Mouse (Mus musculus): ENCODE measurements around the gene Prss35. TPM values are rescaled to one million over a fixed set of nuclear protein-coding genes. Genes with fewer than 3 reads are reported as not detected.
A peak's percentile ranks its signal among the peaks of the same experiment; 100 is the strongest.

Gene Prss35
- polyA plus RNA-seq, 1 experiment from 2014 or later: 46.1 TPM

GRCm38 (mm10) chr9:86744041-86744440 is 592 bp downstream of the Prss35 start:
- Histone ChIP-seq H3K9ac (peak overlapping the region; percentile 54), H3K9me3 (ENCODE audit: low read depth, low read length) (no peaks in the 10 kb centered on the region), H3K4me1 (ENCODE audit: insufficient read depth) (peaks cover 6% of the 10 kb centered on the region), H3K36me3 (ENCODE audit: insufficient read depth) (no peaks in the 10 kb centered on the region), H3K4me2 (peak overlapping the region; percentile 68), H3K27me3 (ENCODE audit: insufficient read depth, low read length) (peaks cover 3% of the 10 kb centered on the region; the same call in 1 of the 2 replicates), H3K27ac (ENCODE audit: low read depth) (no peak overlapping the region), H3K4me3 (ENCODE audit: low read depth, low read length) (peak overlapping the region; percentile 44)
- 20% methylated on average over 5 of the region's 5 CpGs for WGBS
- DNase-seq (no peak), ATAC-seq (ENCODE audit: insufficient read depth) (no peak)
- no peak for TF ChIP-seq CTCF (IDR thresholded peaks at IDR 0.05; ENCODE audit: low read depth)

DNA sequence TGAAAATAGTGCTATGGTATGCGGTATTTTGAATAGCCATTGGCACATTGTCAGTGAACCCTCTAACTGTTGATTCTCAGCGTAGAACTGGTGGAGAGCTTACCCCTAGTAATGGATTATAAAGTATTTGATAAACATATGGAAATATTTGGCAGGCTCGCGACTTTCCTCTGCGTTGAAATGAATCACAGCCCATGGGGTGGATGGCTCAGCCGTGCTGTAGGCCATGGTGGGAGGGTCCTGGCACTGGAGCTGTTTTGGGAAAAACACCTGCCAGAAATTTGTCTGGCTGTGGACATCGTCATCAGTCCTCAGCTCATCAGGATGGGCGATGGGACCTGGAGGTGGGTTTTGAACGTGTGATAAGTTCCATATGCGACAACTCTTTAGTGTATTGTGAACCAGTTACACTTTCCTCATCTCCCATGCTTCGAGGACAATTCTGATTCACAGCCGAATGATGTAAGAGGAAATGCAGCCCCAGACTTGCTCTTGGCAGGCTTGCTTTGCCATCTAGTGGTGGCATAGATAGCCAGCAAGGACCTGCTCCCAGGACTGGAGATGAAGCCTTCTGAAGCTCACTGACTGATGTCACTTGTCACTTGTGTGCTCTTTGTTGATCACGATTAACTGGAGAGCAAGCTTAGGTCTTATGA is 2.6 kb downstream of the Prss35 start:
- no peak overlapping the region for H3K9ac ChIP-seq

DNA sequence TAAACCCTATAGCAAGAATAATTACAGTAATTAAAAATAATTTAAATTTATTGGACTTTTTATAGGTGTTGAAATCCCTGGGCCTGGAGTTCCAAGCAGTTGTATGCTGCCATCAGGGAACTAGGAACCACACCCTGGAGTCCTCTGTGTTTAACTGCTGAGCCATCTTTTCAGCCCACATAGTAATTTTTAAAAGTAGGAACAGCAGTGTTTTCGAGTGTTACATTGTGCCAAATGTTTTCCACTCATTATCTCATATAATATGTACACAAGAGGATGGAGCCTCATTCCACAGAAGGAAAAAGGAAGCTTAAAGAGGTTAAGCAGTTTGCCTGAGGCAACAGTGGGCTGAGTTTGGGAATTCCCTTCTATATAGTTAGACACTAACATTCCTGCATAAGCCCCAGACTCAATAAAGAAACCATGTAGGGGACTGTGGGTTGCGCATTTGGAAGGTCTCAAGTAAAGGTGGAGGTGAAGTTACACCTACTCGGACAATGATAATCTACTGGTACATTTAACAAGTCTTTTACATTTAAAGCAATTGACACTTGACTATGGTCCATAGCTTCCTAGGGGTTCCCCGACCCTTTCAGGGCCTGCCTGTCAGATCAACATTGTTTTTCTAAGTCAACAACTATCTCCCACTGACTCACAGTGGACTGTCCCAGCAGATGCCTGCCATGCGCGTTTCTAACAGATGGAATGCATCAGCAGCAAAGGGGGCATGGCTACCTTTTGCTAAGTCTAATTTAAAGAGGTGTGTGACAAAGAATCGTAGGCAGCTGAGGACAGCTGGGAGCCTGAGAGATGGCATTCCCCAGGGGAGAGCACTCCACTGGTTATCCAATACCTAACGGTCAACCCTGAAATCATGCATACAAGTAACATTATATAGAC is 19.3 kb downstream of the Prss35 start:
- Histone ChIP-seq H3K4me2 (no peak overlapping the region), H3K4me3 (ENCODE audit: low read depth, low read length) (no peak overlapping the region), H3K27ac (ENCODE audit: low read depth) (no peak overlapping the region), H3K4me1 (ENCODE audit: insufficient read depth) (no peaks in the 10 kb centered on the region), H3K36me3 (ENCODE audit: insufficient read depth) (no peaks in the 10 kb centered on the region), H3K27me3 (ENCODE audit: insufficient read depth, low read length) (no peaks in the 10 kb centered on the region), H3K9ac (no peak overlapping the region), H3K9me3 (ENCODE audit: low read depth, low read length) (no peaks in the 10 kb centered on the region)
- ATAC-seq (ENCODE audit: insufficient read depth) (0 out of 2 replicates have a peak, but pooled peaks have one; percentile 42), DNase-seq (peak; percentile 16)
- 28% methylated on average over 8 of the region's 8 CpGs for WGBS
- no peak for TF ChIP-seq CTCF (IDR thresholded peaks at IDR 0.05; ENCODE audit: low read depth)

More for the DNA sequence above, 2.6 kb downstream of the Prss35 start:
- peak overlapping the region; percentile 31; the same call in 1 of the 2 replicates for H3K4me2 ChIP-seq
- peaks cover 6% of the 10 kb centered on the region for H3K4me1 ChIP-seq (ENCODE audit: insufficient read depth)
- peak; percentile 92 for DNase-seq
- H3K27me3 ChIP-seq (ENCODE audit: insufficient read depth, low read length): peaks cover 3% of the 10 kb centered on the region; the same call in 1 of the 2 replicates
- peak; percentile 84 for ATAC-seq (ENCODE audit: insufficient read depth)
- H3K36me3 ChIP-seq (ENCODE audit: insufficient read depth): no peaks in the 10 kb centered on the region
- TF ChIP-seq CTCF (IDR thresholded peaks at IDR 0.05; ENCODE audit: low read depth): peak; percentile 95
- 14% methylated on average over 13 of the region's 13 CpGs for WGBS
- H3K4me3 ChIP-seq (ENCODE audit: low read depth, low read length): no peak overlapping the region
- no peak overlapping the region for H3K27ac ChIP-seq (ENCODE audit: low read depth)
- no peaks in the 10 kb centered on the region for H3K9me3 ChIP-seq (ENCODE audit: low read depth, low read length)

DNA sequence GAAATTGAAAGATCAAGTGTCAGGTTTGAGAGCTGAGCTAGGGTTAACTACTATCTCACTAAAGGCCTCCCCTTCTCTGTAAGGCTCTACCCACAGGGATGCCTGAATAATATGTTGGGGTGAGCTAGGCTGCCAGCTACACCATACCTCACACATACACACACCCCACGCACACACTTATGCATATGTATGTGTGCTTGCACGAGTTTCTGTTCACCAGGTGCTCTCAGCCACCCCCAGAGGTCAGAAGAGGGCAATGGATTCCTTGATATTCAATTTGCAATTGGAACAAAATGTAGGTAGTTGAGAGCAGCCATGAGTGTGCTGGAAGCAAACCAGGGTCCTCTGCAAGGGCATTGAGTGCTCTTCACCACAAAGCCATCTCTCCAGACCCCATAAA is 20.6 kb downstream of the Prss35 start:
- no peak overlapping the region for H3K4me2 ChIP-seq
- no peak for TF ChIP-seq CTCF (IDR thresholded peaks at IDR 0.05; ENCODE audit: low read depth)
- H3K36me3 ChIP-seq (ENCODE audit: insufficient read depth): no peaks in the 10 kb centered on the region
- no peak for ATAC-seq (ENCODE audit: insufficient read depth)
- H3K27ac ChIP-seq (ENCODE audit: low read depth): no peak overlapping the region
- H3K9me3 ChIP-seq (ENCODE audit: low read depth, low read length): no peaks in the 10 kb centered on the region
- no peak overlapping the region for H3K9ac ChIP-seq
- H3K4me3 ChIP-seq (ENCODE audit: low read depth, low read length): no peak overlapping the region
- no peaks in the 10 kb centered on the region for H3K27me3 ChIP-seq (ENCODE audit: insufficient read depth, low read length)
- 42% methylated on average over 2 of the region's 2 CpGs for WGBS
- DNase-seq: no peak
- no peaks in the 10 kb centered on the region for H3K4me1 ChIP-seq (ENCODE audit: insufficient read depth)

DNA sequence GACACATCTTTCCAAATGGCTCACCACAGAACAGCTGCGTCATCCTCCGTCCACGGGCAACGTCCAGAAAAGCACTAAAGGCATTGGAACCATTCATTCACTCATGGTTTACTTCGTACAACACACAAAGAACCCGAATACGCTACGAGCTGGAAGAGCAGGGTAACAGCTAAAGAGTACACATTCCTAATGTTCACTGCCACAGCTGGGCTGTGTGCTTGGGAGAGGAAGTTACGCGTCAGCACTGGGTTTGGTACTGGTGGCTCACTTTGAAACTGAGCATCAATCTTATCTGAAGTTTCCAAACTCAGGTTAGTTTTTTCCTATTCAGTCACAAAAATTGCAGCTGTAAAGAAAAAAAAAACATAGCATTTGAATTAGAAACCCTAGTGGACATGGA is 23.5 kb downstream of the Prss35 start:
- ATAC-seq (ENCODE audit: insufficient read depth): peak; percentile 71
- H3K27ac ChIP-seq (ENCODE audit: low read depth): no peak overlapping the region
- 0 out of 2 replicates have a peak overlapping the region, but pooled peaks have one; percentile 18 for H3K4me2 ChIP-seq
- H3K27me3 ChIP-seq (ENCODE audit: insufficient read depth, low read length): no peaks in the 10 kb centered on the region
- peak; percentile 43 for DNase-seq
- 34% methylated on average over 10 of the region's 10 CpGs for WGBS
- no peak overlapping the region for H3K9ac ChIP-seq
- no peak for TF ChIP-seq CTCF (IDR thresholded peaks at IDR 0.05; ENCODE audit: low read depth)
- H3K9me3 ChIP-seq (ENCODE audit: low read depth, low read length): no peaks in the 10 kb centered on the region
- H3K36me3 ChIP-seq (ENCODE audit: insufficient read depth): no peaks in the 10 kb centered on the region
- H3K4me3 ChIP-seq (ENCODE audit: low read depth, low read length): no peak overlapping the region
- H3K4me1 ChIP-seq (ENCODE audit: insufficient read depth): no peaks in the 10 kb centered on the region

DNA sequence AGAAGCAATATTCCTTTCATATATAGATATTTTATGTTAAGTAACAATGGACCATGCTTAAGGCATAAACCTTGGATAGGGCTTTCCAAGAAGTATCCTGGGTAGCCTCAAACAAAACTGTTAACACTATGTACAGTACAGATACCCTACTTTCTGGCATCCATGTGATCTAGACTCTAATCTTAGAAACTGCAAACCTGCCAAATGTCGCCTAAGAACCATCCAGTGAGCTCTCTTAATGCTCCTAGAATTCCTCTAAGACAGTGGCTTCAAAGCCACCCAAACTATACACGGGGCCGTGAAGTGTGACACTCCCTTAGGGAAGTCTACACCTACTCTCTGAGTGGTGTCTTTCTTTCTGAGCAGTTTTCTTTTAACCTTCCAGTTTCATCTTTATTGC is 29.4 kb downstream of the Prss35 start:
- Histone ChIP-seq H3K4me2 (no peak overlapping the region), H3K9ac (no peak overlapping the region), H3K27ac (ENCODE audit: low read depth) (no peak overlapping the region), H3K9me3 (ENCODE audit: low read depth, low read length) (no peaks in the 10 kb centered on the region), H3K4me1 (ENCODE audit: insufficient read depth) (no peaks in the 10 kb centered on the region), H3K4me3 (ENCODE audit: low read depth, low read length) (no peak overlapping the region), H3K36me3 (ENCODE audit: insufficient read depth) (no peaks in the 10 kb centered on the region), H3K27me3 (ENCODE audit: insufficient read depth, low read length) (no peaks in the 10 kb centered on the region)
- no peak for TF ChIP-seq CTCF (IDR thresholded peaks at IDR 0.05; ENCODE audit: low read depth)
- ATAC-seq (ENCODE audit: insufficient read depth) (no peak), DNase-seq (no peak)
- 80% methylated on average over 3 of the region's 3 CpGs for WGBS

DNA sequence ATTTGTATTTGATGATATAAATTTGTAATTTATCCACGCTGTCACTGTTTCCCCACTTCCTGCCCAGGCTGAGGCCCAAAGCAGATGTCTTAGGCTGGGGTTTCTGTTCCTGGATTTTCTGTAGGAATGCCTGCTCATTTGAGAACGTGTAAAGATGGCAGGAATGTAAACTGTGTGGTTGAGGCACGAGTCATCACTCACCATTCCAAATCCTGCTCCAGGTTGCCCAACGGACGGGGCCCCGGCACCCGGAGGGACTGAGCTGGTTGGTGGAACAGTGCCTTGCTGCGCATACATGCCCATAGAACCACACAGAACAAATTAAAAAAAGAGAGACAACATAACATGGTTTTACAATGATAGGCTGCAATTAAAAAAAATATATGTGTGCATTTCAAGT is 30.5 kb downstream of the Prss35 start:
- Histone ChIP-seq H3K9ac (no peak overlapping the region), H3K4me2 (no peak overlapping the region), H3K4me1 (ENCODE audit: insufficient read depth) (no peaks in the 10 kb centered on the region), H3K27me3 (ENCODE audit: insufficient read depth, low read length) (no peaks in the 10 kb centered on the region), H3K36me3 (ENCODE audit: insufficient read depth) (no peaks in the 10 kb centered on the region), H3K9me3 (ENCODE audit: low read depth, low read length) (no peaks in the 10 kb centered on the region), H3K4me3 (ENCODE audit: low read depth, low read length) (no peak overlapping the region), H3K27ac (ENCODE audit: low read depth) (no peak overlapping the region)
- no peak for TF ChIP-seq CTCF (IDR thresholded peaks at IDR 0.05; ENCODE audit: low read depth)
- ATAC-seq (ENCODE audit: insufficient read depth) (no peak), DNase-seq (no peak)
- 55% methylated on average over 8 of the region's 8 CpGs for WGBS

Measured in lung, embryonic 14.5 days (tissue).